Mouse (Mus musculus) erythroblast, embryonic 14.5 days (primary cell): ENCODE data around the gene Prickle2.

Experiments used
- GATA1 ChIP-seq: IDR thresholded peaks from 2 replicates; pipeline ENCODE4 v1.6.1; 2012; ENCODE audit warnings: low read length, inconsistent platforms, mixed read lengths
- TAL1 ChIP-seq: IDR thresholded peaks from 3 replicates; pipeline ENCODE4 v1.6.1; 2012; ENCODE audit warnings: low read length, inconsistent platforms, mixed read lengths

GRCm38 (mm10) chr6:92441205-92441604 is 264.8 kb downstream of the Prickle2 start:
- TF ChIP-seq GATA1 (no peak), TAL1 (no peak)
